Mouse (Mus musculus): ENCODE measurements at regions not wholly inside any gene's neighbourhood (a gene's known extent, or its start where the extent isn't known, plus 50 kb on each side); places are given as distances from the start of the nearest gene placed in this dataset.
"Not testable (repeated sequence)": the region's sequence is repeated elsewhere in the genome, so short reads cannot be mapped to it uniquely, and the experiment has no call there.

- DNase-seq (ENCODE audit: low spot score in 2 of 2) = peak; percentile 53 to 62
Observed at GRCm38 (mm10) chr17:6489926-6490564, 60.1 kb downstream of the Dynlt1b start.

GRCm38 (mm10) chr17:6490565-6490935 lies 60.6 kb downstream of the Dynlt1b start:
- not testable (repeated sequence) for DNase-seq (ENCODE audit: low spot score in 2 of 2)

- DNase-seq (ENCODE audit: low spot score in 2 of 2) = not testable (repeated sequence)
Observed at GRCm38 (mm10) chr17:6492501-6492900, 62.6 kb downstream of the Dynlt1b start.

GRCm38 (mm10) chr17:6492950-6493349 lies 63.0 kb downstream of the Dynlt1b start:
- DNase-seq (ENCODE audit: low spot score in 2 of 2) = peak; percentile 60 to 69

GRCm38 (mm10) chr17:6496491-6496890 lies 66.6 kb downstream of the Dynlt1b start:
- DNase-seq (ENCODE audit: low spot score in 2 of 2) = not testable (repeated sequence)

- not testable (repeated sequence) for DNase-seq (ENCODE audit: low spot score in 2 of 2)
Observed at GRCm38 (mm10) chr17:6502676-6503075, 72.8 kb downstream of the Dynlt1b start.

- DNase-seq (ENCODE audit: low spot score in 2 of 2) = not testable (repeated sequence)
Observed at GRCm38 (mm10) chr17:6505896-6506295, 76.0 kb downstream of the Dynlt1b start.

GRCm38 (mm10) chr17:6515128-6515527 lies 85.2 kb downstream of the Dynlt1b start:
- DNase-seq (ENCODE audit: low spot score in 2 of 2) = not testable (repeated sequence)

GRCm38 (mm10) chr17:6519107-6519506 lies 82.4 kb upstream of the Dynlt1c start:
- DNase-seq (ENCODE audit: low spot score in 2 of 2) = not testable (repeated sequence)

- DNase-seq (ENCODE audit: low spot score in 2 of 2) = not testable (repeated sequence)
Observed at GRCm38 (mm10) chr17:6520001-6520400, 81.5 kb upstream of the Dynlt1c start.

- DNase-seq (ENCODE audit: low spot score in 2 of 2) = not testable (repeated sequence)
Observed at GRCm38 (mm10) chr17:6520751-6521150, 80.7 kb upstream of the Dynlt1c start.

- not testable (repeated sequence) for DNase-seq (ENCODE audit: low spot score in 2 of 2)
Observed at GRCm38 (mm10) chr17:6522185-6522584, 79.3 kb upstream of the Dynlt1c start.

- not testable (repeated sequence) for DNase-seq (ENCODE audit: low spot score in 2 of 2)
Observed at GRCm38 (mm10) chr17:6538723-6539122, 62.7 kb upstream of the Dynlt1c start.

- DNase-seq (ENCODE audit: low spot score in 2 of 2) = not testable (repeated sequence)
Observed at GRCm38 (mm10) chr17:6547064-6547760, 54.3 kb upstream of the Dynlt1c start.

- DNase-seq (ENCODE audit: low spot score in 2 of 2) = not testable (repeated sequence)
Observed at GRCm38 (mm10) chr17:6547937-6548336, 53.5 kb upstream of the Dynlt1c start.

All from left cerebral cortex, adult 8-10 months (tissue).